Mouse (Mus musculus): ENCODE results near the gene Vgll4.
"Not testable (repeated sequence)": the region's sequence is repeated elsewhere in the genome, so short reads cannot be mapped to it uniquely, and the experiment has no call there.

The Vgll4 gene

DNA sequence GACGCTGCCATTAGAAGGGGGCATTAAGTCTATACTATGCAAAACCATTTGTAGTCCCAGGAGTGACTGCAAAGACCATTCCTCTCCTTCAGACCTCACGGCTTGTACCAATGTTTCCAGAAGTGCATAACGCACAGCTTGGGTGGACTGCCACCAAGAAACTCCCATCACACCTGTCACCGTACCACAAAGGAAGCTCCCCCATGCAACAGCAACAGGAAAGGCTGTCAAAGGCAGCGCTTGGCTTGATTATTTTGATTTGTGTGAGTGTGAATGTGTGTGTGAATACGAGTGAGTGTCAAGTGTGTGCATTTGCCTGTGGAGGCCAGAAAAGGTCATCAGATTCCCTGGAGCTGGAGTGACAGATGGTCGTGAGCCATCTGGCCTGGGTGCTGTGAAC is 74.6 kb downstream of the Vgll4 start:
- DNase-seq (ENCODE audit: low read depth, low spot score), result no peak

DNA sequence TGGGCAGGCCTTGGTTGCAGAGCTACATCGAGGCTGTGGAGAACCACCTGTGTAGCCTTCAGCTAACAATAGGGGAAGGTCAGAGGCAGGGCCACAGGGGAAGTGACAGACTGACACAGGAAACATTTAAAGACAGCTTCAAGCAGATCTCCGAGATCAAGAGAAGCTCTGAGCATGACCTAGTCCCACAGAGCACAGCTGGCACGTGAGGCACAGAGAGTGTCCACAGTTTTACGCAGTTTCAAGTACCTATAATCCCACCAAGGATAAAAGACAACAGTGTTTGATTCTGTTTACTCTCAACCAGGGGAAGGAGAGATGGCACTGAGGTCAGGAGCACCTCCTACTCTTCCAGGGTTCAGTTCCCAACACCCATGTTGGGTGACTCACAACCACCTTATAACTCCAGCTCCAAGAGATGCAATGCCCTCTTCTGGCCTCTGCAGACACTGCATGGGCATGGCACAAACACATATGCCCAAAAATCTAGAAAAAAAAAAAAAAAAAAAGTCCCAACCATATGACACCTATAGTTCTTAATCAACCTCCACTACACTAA is 75.2 kb downstream of the Vgll4 start:
- DNase-seq (ENCODE audit: low read depth, low spot score), result no peak

DNA sequence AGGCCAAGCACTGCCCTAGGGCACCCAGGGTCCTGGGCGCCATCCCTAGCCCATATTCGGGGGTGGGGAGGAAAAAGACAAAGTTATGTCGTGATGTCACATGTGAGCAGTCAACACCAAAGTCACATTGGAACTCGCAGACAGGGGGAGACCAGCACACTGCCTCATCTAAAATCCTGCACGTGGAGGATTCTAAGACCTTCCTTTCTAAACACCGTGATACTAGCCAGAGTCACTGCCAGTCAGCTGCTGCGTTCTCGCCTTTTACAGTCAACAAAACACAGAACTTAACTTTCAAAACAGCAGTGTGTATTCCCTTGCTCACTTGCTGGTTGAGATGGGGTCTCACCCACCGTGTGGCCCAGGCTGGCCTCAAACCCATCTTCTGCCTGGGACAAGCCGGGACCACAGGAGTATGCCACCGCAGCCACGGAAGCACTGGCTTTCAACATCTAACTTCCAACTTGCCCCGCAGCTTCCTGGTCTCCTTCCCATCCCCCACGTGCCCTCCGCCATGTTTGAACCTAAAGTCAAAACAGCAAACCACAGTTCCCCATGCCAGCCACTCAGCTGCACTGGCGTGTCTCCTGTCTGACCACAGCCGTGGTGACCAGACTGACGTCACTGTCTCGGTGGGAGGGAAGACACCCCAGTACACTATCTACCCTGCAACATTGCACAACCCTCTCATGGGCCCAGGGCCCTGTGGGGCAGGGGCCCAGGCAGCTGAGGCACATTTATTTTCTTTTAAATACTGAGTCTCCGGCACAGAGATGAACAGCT is 76.2 kb downstream of the Vgll4 start:
- DNase-seq (ENCODE audit: low read depth, low spot score), result peak; percentile 74

DNA sequence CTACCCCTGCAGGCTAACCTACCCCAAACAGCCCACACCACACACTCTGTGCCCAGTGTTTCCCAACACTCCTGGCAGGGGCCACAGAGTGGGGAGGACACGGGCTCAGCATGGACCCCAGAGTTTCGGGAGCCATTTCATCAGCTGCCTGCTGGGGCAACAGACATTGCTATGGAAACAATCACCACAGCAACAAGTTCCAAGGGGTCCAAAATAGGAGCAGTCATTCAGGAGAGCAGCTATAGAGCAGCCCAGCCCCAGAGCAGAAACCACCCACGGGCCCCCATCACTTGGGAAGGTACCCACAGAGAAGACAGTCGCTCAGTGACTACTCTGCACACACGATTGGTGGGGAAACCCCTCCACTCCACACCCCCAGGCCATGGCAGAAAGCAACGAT is 77.4 kb downstream of the Vgll4 start:
- peak; percentile 84 for DNase-seq (ENCODE audit: low read depth, low spot score)

DNA sequence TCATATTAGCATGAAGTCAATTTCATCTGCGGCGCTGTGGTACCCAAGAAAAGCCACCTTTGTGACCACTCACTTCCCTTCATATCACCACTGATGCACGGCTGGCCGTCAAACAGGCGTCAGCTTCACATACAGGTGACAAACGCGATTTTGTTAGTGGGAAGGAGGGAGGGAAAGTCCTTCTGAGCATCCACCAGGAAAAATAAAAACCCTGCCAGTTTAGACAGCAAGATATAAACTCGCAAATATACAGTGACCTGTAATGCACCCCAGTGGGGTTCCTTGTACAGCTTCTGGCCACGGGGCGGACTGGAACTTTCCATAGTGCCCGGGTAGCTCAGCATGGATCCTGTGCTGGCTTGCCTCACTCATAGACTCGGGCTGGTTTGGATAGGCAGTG is 78.0 kb downstream of the Vgll4 start:
- DNase-seq (ENCODE audit: low read depth, low spot score), result no peak

DNA sequence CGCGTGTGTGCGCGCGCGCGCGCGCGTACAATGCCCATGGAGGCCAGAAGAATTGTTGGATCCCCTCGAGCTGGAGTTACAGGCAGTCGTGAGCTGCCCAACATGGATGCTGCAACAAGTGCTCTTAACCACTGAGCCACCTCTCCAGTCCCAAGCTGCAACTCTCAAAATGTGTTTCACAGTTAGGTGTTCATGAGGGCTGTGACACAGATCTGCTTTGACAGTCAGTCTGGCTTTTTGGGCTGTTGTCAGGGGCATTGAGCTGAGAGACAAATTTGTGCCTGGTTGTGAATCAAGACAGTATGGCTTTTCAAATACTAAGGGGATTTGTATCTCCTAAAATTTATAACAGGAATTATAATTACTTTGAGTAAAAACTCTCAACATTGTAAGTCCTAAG is 78.5 kb downstream of the Vgll4 start:
- DNase-seq (ENCODE audit: low read depth, low spot score), result no peak

DNA sequence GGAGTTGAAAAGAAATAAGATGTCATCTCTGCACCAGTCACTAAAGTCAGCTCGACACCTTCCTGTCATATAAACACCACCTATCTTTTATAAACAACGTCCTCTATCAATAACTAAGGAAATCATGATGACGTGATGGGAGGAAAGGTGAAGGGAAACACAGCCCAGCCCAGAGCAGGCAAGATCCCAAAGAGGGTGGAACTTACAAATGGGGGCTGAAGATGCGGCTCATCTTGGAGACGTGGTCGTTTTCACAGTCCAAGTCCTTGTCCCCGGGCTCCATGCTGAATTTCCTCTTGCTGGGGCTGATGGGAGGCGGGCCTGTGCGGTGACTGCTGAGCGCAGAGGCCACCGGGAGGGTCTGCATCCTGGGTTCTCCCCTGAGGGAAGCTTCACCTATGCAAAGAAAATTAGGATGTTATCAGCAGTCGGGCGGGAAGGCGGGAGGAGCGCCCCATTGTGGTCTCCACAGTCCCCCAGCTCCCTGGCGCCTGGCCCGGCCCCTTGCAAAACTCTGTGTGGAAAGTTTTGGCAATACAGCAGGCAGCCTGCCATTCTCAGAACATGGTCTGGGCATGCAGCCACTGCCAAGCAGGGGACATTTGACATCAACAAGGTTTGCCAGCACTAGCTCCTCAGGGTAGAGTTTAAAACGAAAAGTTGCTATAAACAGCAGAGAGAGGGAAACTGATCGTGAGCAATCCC is 79.2 kb downstream of the Vgll4 start:
- peak; percentile 90 for DNase-seq (ENCODE audit: low read depth, low spot score)

DNA sequence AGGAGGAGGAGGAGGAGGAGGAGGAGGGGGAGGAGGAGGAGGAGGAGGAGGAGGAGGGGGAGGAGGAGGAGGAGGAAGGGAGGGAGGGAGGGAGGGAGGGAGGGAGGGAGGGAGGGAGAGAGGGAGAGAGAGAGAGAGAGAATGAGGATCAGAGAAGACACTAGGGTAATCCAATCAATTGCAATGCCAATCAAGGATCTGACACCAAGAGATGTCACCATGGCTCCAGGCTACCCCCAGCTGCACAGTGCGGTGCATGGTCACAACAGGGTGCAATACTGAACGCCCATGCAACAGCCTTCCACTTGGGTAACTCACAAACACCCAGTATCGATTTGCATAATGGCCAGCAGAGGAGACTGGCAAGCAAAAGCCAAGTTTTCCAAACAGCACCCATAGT is 79.8 kb downstream of the Vgll4 start:
- DNase-seq (ENCODE audit: low read depth, low spot score), result not testable (repeated sequence)

DNA sequence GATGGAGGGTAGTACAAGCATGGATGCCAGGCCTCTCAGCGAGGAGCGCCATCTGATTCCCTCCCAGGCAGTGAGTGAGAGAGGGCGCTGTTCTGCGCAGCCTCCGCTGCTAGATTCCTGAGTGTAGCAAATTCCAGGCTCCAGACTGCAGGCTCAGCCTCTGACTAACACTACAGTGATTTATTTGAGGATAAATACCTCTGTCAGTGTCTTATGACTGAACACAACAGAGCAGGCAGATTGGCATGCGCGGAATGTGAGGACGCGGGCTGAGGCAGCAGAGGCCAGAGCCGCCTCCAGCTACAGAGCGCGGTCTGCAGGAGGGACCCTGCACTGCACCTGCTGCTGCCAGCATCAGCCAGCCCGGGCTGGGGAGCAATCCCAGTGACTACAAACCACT is 80.9 kb downstream of the Vgll4 start:
- peak; percentile 93 for DNase-seq (ENCODE audit: low read depth, low spot score)

DNA sequence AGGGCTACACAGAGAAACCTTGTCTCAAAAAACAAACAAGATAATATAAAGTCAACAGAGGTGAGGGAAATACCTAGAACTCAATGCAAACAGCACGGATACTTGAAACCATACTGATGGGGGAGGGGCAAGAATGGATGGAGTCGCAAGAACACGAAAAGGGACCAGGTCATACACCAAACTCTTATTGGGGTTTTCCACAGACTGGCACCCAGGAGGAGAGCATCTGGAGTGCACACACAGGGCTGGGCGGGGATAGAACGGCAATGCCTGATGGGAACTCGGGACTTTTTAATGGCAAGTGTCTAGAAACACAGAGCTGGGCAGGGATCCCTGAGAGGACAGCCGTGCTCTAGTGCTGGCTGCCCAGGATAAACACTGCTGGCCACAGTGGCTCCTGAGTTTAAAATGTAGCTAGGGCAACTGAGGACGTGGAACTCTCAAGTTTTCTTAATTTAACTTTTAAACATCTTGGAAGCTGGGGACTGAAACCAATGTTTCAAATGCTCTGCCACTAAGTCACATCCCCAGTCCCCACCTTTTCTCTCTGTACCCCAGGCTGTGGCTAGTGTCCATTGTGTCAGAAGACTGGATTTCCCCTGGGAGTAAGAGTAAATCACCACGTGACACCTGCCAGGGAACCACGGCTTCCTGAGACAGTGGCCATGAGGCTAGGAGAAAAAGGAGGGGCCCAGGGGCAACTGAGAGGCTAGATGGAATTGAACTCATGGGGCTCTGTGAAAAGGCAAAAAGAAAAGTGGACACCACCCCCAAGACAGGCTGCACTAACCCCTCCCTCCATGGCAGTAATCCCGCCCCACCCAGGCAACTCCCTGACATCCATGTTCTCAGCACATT is 83.1 kb downstream of the Vgll4 start:
- no peak for DNase-seq (ENCODE audit: low read depth, low spot score)

DNA sequence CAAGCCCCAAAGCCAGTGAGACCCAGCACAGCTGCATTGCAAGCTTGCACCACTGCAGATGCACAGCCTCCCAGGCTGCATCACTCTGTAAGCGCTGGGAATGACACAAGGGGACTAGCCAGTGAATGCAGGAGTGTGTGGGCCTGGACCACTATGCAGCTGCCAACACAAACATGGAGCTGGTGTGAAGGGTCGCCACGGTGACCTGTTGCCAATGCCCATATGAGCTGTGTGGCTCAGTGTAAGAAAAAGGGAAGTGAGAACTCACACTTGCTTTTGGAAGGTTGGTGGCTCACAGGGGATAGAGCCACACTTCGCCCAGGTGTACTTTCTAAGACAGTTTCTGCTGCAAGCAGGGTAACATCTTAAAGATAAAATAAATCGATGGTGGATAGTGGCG is 83.8 kb downstream of the Vgll4 start:
- DNase-seq (ENCODE audit: low read depth, low spot score), result no peak

DNA sequence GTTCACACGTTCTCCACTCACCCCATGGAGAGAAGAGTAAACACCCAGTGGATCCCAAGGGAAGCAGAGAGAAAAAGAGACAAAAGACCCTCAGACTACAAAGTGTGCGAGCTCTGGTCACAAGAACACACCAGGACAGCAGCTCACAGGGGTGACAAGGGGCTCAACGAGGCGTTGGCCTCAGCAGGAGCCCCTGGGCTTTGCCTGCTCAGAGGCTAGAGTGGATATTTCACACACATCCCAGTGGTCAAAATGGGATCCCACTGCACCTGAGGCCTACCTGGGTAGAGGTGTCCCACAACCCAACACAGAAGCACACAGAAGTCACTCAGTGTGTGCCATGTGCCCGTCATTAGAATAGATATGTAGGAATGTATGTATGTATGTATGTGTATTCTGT is 84.7 kb downstream of the Vgll4 start:
- DNase-seq (ENCODE audit: low read depth, low spot score), result no peak

DNA sequence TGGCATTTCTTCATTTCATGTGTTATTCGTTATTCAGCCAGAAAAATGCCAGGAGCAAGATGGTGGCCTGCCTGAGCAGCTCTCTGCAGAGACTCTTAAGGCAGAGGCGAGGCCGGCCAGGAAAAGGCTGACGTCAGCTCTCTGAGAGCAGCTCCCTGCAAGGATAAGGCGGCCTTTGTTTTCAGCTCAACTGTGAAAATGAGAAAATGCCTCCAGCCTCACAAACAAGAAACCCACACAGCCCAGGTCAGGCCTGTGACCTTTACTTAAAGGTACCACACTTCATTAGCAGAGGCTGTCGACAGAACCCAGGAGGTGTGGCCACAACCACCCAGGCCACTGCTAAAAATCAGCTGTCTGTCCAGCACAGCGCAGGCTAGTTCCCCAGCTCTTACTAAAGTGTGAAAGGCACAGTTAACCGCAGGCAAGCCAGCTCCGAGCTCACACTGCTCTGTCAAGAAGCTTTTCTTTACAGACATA is 86.5 kb downstream of the Vgll4 start:
- peak; percentile 92 for DNase-seq (ENCODE audit: low read depth, low spot score)

DNA sequence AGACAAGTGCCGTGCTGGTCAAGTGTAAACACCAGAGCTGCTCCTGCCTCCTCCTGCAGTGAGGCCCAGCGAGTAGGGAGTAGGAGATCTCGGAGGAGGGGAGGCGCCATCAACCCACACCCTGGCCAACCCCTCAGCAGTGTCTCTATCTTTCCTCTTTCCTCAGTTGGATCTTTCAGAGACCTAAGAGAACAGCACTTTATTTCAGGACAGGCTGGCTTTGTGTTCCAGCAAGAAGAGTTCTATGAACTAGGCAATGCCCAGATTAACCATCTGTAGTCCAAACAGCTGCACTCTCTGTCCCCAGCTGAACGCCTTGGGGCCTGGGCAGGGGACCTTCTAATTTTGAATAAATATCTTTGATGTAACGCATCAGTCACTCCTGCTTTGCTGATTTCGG is 87.1 kb downstream of the Vgll4 start:
- DNase-seq (ENCODE audit: low read depth, low spot score), result peak; percentile 62

DNA sequence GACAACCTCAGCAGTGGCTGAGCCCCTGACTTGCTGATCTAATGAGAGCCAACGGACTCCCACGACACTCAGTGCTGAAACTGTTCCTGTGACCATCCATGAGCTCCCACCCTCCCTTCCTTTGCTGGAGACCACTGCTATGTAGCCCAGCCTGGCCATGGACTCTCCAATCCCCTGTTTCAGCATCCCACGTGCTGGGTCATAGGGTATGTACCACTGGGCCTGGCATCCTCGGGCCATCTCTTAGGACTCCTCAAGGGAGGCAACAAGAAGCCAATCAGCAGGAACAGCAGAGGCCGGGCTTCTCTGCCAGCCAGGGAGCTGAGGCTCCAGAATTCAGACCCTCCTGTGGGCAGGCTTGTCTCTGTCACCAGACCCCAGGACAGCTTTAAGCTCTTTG is 87.6 kb downstream of the Vgll4 start:
- DNase-seq (ENCODE audit: low read depth, low spot score), result no peak

DNA sequence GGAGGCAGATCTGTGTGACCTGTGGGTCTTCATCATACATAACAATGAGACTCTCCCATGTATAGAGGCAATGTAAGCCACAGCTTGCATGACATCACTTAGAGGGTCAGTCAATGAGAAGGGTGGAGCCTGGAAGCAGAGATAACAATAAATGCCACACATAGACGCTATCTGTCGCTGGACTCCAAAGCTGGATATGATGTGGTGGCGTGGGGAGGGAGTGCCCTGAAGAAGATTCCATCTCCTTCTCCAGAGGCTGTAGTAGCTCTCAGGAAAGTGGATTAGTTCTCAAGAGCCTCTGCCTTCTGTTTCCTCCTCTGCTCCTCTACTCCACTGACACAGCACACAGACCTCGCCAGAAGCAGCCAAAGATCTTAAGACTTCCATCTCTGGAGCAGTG is 89.0 kb downstream of the Vgll4 start:
- DNase-seq (ENCODE audit: low read depth, low spot score), result no peak

DNA sequence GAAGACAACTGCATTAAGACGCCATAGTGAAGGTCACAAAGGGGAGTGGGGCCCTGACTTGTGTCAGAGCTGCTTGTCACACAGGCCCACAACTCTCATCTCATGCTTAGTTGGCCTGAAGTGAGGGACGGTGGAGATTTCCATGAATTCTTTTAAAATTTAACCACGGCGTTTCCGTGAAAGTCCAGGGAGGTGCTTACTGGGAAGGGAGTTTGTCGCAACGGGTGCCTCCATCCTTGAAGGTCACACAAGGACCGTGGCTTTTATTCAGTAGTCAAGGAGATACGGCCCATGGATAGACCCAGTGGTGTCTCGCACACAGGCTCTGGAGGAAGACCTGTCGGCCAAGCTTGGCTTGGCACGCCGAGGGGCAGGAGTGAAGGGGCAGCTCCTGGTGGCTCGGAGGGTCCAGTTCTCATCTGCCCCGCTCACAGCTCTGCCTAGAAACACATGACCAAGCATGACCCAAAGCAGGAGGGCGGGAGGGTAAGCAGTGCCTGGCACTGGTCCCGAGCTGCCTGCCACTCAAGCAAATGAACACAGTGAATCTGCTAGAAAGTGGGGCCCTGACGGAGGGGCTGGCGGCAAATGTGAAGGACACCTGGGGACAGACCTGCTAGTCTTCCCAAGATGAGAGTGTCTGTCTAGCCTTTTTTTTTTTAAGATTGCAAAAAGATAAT is 90.8 kb downstream of the Vgll4 start:
- DNase-seq (ENCODE audit: low read depth, low spot score), result no peak

DNA sequence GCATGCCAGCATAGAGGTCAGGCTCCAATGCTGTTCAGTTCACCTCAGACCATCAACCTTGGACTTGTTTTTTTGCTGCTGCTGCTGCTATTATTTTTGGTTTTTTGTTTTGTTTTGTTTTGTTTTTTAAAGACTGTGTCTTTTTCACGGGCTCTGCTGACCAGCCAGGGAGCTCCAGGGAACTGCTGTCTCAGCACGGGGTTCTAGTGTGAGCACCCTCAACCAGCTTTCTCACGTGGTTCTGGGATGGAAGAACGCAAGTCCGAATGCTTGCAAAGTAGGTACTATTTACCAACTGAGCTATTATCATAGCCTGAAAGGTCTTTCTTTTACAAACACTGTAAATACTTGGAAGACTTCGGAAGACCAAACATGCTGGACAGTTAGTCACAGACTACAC is 93.2 kb downstream of the Vgll4 start:
- no peak for DNase-seq (ENCODE audit: low read depth, low spot score)

DNA sequence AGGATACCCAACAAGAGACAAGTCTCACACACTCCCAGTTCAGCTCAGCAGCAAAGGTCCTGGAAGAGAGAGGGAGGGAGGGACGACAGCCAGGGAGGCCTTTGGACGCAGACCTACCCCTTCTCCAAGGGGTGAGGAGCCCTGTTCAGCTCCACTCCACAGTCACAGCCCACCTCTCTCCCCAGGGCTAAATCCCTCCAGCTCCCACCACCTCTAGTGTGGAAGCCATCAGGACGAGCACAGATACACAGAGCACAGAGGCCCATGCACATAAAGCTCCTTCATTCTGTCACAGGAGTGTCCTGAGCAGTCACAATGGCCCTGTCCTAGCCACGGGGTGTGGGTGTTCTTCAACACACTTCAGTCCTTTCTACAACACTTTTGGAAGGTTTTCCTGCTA is 93.8 kb downstream of the Vgll4 start:
- DNase-seq (ENCODE audit: low read depth, low spot score), result no peak

DNA sequence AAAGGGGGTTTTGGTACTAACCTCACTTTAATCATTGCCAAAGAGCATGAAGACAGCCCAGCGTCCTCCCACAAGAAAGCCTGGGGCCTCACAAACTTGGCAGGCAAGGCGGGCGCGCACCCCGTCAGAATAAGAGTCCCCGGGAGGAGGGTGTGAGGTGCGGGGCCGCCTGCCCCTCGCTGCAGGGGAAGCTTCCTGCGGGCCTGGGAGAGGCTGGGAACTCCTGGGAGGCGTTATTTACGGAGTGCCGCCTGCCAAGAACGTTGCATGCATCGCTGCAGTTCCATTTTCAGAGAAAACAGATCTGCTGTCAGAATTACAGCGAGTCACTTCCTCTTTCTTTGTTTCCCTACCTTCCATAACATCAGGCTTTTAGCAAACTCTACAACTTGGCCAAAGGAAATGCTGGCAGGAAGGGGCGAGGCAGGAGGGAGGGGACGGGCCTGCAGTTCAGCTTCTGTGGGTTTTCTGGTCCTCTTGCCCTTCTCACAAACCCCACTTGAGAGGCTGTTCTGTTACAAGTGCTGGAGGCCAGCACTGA is 94.7 kb downstream of the Vgll4 start:
- DNase-seq (ENCODE audit: low read depth, low spot score), result peak; percentile 94

Data from brain, adult 2 months (tissue).